Mouse (Mus musculus): Measurements from ENCODE around the gene Anks3.

Gene Anks3

GRCm38 (mm10) chr16:4896249-4897027 is 67.6 kb downstream of the Anks3 start:
- DNase-seq (ENCODE audit: low spot score): no peak

GRCm38 (mm10) chr16:4894201-4894908 is 69.7 kb downstream of the Anks3 start:
- no peak for DNase-seq (ENCODE audit: low spot score)

- DNase-seq (ENCODE audit: low spot score): no peak
Observed at GRCm38 (mm10) chr16:4892171-4892570, 71.8 kb downstream of the Anks3 start.

Measured in T-cell, adult 2 months (primary cell).